ENCODE assay signal across 8 mouse cellular contexts in the genomic region with DNA sequence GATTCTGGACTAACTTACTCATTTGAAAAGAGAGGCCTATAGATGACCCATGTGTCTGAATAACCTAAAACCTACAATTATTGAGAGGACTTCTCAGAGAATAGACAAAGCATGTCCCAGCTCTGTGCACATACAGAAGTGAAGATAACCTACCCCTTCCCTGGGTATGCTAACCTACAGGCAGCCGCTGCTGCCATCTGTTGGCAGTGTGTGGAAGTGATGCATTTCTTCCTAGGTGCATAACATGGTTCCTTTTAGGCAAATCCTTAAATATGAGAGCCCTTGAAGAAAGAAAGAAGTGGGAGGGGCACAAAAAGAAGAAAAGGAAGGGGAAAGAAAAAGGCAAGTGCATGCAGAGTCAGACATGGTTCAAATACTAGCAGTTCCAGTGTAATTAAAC. TPM values are rescaled to one million over a fixed set of nuclear protein-coding genes. Genes with fewer than 3 reads are reported as not detected.
DNase-seq lines count a peak whose midpoint lies in the region; ATAC-seq lines count a peak whose summit lies in the region.

No protein-coding gene starts in this region.

- DNase-seq in spleen, adult 18-20 months: peak; percentile 21 to 62
- DNase-seq in spleen, adult 12 weeks (ENCODE audit: low spot score): no peak
- DNase-seq in adipocyte (ENCODE audit: low spot score): peak; percentile 43
- peak; percentile 68 for DNase-seq in embryo, embryonic 11 days
- peak; percentile 49 for DNase-seq in heart, postnatal 4 days
- DNase-seq in left cerebral cortex, postnatal 25 days (ENCODE audit: low spot score in 2 of 2): peak; percentile 60 to 84
- peak; percentile 69 for DNase-seq in retina, embryonic 14.5 days (ENCODE audit: low spot score)

- no peak for ATAC-seq in erythroid progenitor cell, adult 5-6 weeks (replicated peaks; ENCODE audit: low FRiP score, poor library complexity, severe bottlenecking)

- intact Hi-C loops in left cerebral cortex, postnatal 25 days (cut with DNase I): loop anchor here (1.0 kb wide), 1 partner anchor 52 kb away; no protein-coding TSS in a partner anchor

RNA-seq across cellular contexts. Expression of a gene that starts 38.8 kb away (rescaled TPM):
- total RNA-seq in heart, postnatal 4 days (2021): not detected
- total RNA-seq in left cerebral cortex, postnatal 25 days (2021): under 1 TPM in 1 of 2 experiments, not detected in 1; 0.48 TPM
- not detected in 2 replicates for total RNA-seq in erythroid progenitor cell, adult 5-6 weeks (2015; ENCODE audit: low replicate concordance)
- not detected in 2 replicates for total RNA-seq in erythroid progenitor cell, adult 5-6 weeks (2017; ENCODE audit: low replicate concordance)

RNA-seq across cellular contexts. Expression of a gene that starts 41.1 kb away (rescaled TPM):
- total RNA-seq in heart, postnatal 4 days (2021): 1 to 10 TPM; 2.2 to 2.7 TPM
- total RNA-seq in left cerebral cortex, postnatal 25 days (2021): 1 to 10 TPM; 5.3 to 5.6 TPM
- 0.72 TPM in 1 of 2 replicates, not detected in the other for total RNA-seq in erythroid progenitor cell, adult 5-6 weeks (2015; ENCODE audit: low replicate concordance)
- total RNA-seq in erythroid progenitor cell, adult 5-6 weeks (2017; ENCODE audit: low replicate concordance): 0.83 and 2.6 TPM in 2 replicates

RNA-seq across cellular contexts. Expression of a gene that starts 41.3 kb away (rescaled TPM):
- 1 to 10 TPM; 1.6 to 2.0 TPM for total RNA-seq in heart, postnatal 4 days (2021)
- total RNA-seq in left cerebral cortex, postnatal 25 days (2021): 1 to 10 TPM; 6.7 to 7.9 TPM
- 1.8 and 12.6 TPM in 2 replicates for total RNA-seq in erythroid progenitor cell, adult 5-6 weeks (2015; ENCODE audit: low replicate concordance)
- total RNA-seq in erythroid progenitor cell, adult 5-6 weeks (2017; ENCODE audit: low replicate concordance): 2.1 and 16.5 TPM in 2 replicates
